Mouse (Mus musculus) erythroblast, embryonic 14.5 days (primary cell): ENCODE measurements around the gene Frs3.

Experiments used
- GATA1 ChIP-seq: IDR thresholded peaks from 2 replicates; pipeline ENCODE4 v1.6.1; 2012; ENCODE audit warnings: low read length, inconsistent platforms, mixed read lengths
- TAL1 ChIP-seq: IDR thresholded peaks from 3 replicates; pipeline ENCODE4 v1.6.1; 2012; ENCODE audit warnings: low read length, inconsistent platforms, mixed read lengths

GRCm38 (mm10) chr17:47721183-47721582 lies 32.4 kb downstream of the Frs3 start:
- TF ChIP-seq GATA1 (no peak), TAL1 (no peak)
